Mouse (Mus musculus): ENCODE measurements around the gene Ccr6. TPM values are rescaled to one million over a fixed set of nuclear protein-coding genes. Genes with fewer than 3 reads are reported as not detected.

Gene Ccr6
- polyA plus RNA-seq, 1 experiment from 2014 or later: not detected

- Histone ChIP-seq H3K4me1 (ENCODE audit: control insufficient read depth, insufficient read depth, low read length) (no peaks in the 10 kb centered on the region), H3K27ac (ENCODE audit: low read depth, low read length) (no peak overlapping the region), H3K9ac (replicated peaks; ENCODE audit: low read depth, low read length) (no peak overlapping the region), H3K4me2 (ENCODE audit: low read depth, low read length) (no peak overlapping the region), H3K36me3 (ENCODE audit: control insufficient read depth, insufficient read depth, low read length) (no peaks in the 10 kb centered on the region), H3K9me3 (ENCODE audit: control insufficient read depth, low read length) (no peaks in the 10 kb centered on the region), H3K27me3 (ENCODE audit: control insufficient read depth, insufficient read depth, low read length) (no peaks in the 10 kb centered on the region), H3K4me3 (ENCODE audit: low read depth, low read length) (no peak overlapping the region)
- ATAC-seq (ENCODE audit: low read depth): no peak
- WGBS: 75% methylated on average over 4 of the region's 4 CpGs
These were observed 10.1 kb upstream of the Ccr6 start for GRCm38 (mm10) chr17:8225746-8226145.

DNA sequence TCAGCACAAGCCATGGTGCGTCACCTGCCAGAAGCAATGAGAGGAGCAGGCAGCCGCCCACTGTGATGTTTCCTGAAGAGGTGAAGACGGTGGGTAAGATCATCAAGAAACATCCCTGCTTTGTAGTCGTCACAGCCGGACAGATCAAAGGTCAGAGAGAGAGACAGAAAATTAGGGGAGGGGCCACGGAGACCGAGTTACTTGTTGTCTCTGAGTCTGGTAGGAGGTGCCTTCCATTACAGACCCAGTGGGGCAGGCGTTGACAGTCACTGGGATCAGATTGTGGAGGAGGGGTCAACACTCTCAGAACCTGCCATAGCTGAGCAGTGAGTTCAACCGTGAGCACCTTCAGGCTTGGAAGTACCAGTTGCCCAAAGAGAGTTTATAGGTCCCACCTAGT is 7.2 kb upstream of the Ccr6 start:
- Histone ChIP-seq H3K4me2 (ENCODE audit: low read depth, low read length) (no peak overlapping the region), H3K9me3 (ENCODE audit: control insufficient read depth, low read length) (no peaks in the 10 kb centered on the region), H3K4me1 (ENCODE audit: control insufficient read depth, insufficient read depth, low read length) (no peaks in the 10 kb centered on the region), H3K4me3 (ENCODE audit: low read depth, low read length) (no peak overlapping the region), H3K27me3 (ENCODE audit: control insufficient read depth, insufficient read depth, low read length) (no peaks in the 10 kb centered on the region), H3K36me3 (ENCODE audit: control insufficient read depth, insufficient read depth, low read length) (no peaks in the 10 kb centered on the region), H3K9ac (replicated peaks; ENCODE audit: low read depth, low read length) (no peak overlapping the region), H3K27ac (ENCODE audit: low read depth, low read length) (no peak overlapping the region)
- ATAC-seq (ENCODE audit: low read depth): no peak
- 40% methylated on average over 9 of the region's 9 CpGs for WGBS

- no peak for ATAC-seq (ENCODE audit: low read depth)
- 90% methylated on average over 3 of the region's 3 CpGs for WGBS
- Histone ChIP-seq H3K4me2 (ENCODE audit: low read depth, low read length) (no peak overlapping the region), H3K4me3 (ENCODE audit: low read depth, low read length) (no peak overlapping the region), H3K36me3 (ENCODE audit: control insufficient read depth, insufficient read depth, low read length) (no peaks in the 10 kb centered on the region), H3K9ac (replicated peaks; ENCODE audit: low read depth, low read length) (no peak overlapping the region), H3K27ac (ENCODE audit: low read depth, low read length) (no peak overlapping the region), H3K27me3 (ENCODE audit: control insufficient read depth, insufficient read depth, low read length) (no peaks in the 10 kb centered on the region), H3K4me1 (ENCODE audit: control insufficient read depth, insufficient read depth, low read length) (no peaks in the 10 kb centered on the region), H3K9me3 (ENCODE audit: control insufficient read depth, low read length) (no peaks in the 10 kb centered on the region)
These were observed 6.2 kb upstream of the Ccr6 start for GRCm38 (mm10) chr17:8229607-8230006.

DNA sequence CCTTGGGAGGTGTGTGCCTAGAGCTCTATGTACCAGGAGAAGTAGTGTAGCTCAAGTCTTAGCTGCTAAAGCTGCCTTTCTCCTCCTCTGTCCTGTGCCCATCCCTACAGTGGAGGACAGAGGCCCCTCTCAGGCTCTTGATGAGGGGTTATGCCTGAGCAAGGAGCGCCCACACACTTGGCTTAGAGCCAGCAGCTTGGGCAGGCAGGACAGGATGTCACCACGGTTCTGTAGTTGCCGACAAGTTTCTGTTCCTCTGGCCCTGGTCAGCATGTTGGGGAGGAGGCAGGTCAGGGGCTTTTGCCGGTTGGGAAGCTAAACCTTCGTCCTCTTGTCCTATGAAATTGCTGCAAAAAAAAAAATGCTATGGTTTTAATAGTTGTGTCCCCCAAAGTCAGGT is 3.8 kb upstream of the Ccr6 start:
- no peak for ATAC-seq (ENCODE audit: low read depth)
- Histone ChIP-seq H3K4me2 (ENCODE audit: low read depth, low read length) (no peak overlapping the region), H3K4me1 (ENCODE audit: control insufficient read depth, insufficient read depth, low read length) (no peaks in the 10 kb centered on the region), H3K9me3 (ENCODE audit: control insufficient read depth, low read length) (no peaks in the 10 kb centered on the region), H3K27me3 (ENCODE audit: control insufficient read depth, insufficient read depth, low read length) (no peaks in the 10 kb centered on the region), H3K27ac (ENCODE audit: low read depth, low read length) (no peak overlapping the region), H3K9ac (replicated peaks; ENCODE audit: low read depth, low read length) (no peak overlapping the region), H3K4me3 (ENCODE audit: low read depth, low read length) (no peak overlapping the region), H3K36me3 (ENCODE audit: control insufficient read depth, insufficient read depth, low read length) (no peaks in the 10 kb centered on the region)
- 79% methylated on average over 5 of the region's 5 CpGs for WGBS

DNA sequence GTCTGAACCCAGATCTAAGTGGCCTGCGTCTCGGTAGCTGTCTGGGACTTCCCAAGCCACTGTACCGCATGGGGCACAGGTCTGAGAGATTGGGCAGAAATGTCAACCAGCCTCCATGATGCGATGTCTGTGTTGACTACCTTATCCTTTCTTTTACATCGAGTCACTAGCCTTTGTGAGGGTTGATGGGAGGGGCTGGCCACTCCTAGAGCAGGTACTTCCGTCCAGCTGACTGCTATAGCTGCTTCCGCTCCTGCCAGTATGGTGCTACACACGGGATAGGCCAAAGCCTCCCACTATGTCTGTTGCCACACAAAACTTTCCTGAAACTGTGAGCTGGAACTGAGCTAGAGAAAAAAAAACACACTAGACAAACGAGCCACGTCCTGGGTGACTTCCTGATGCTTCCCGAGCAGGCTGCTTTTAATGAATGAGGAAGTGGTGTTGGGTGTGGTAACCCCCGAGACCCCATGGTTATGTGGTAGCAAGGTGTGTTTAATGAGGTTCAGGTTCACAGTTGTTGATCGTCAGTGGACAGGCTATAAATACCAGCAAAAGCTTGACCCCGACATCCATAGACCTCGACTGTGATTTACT is 2.1 kb upstream of the Ccr6 start:
- WGBS: 73% methylated on average over 15 of the region's 15 CpGs
- ATAC-seq (ENCODE audit: low read depth): no peak

GRCm38 (mm10) chr17:8234537-8234936 is 1.3 kb upstream of the Ccr6 start:
- ATAC-seq (ENCODE audit: low read depth): no peak
- H3K36me3 ChIP-seq (ENCODE audit: control insufficient read depth, insufficient read depth, low read length): no peaks in the 10 kb centered on the region
- WGBS: 88% methylated on average over 4 of the region's 4 CpGs

More for the DNA sequence above, 2.1 kb upstream of the Ccr6 start:
- no peak overlapping the region for H3K4me3 ChIP-seq (ENCODE audit: low read depth, low read length)
- H3K9ac ChIP-seq (replicated peaks; ENCODE audit: low read depth, low read length): no peak overlapping the region
- H3K36me3 ChIP-seq (ENCODE audit: control insufficient read depth, insufficient read depth, low read length): no peaks in the 10 kb centered on the region
- H3K4me2 ChIP-seq (ENCODE audit: low read depth, low read length): no peak overlapping the region
- H3K27ac ChIP-seq (ENCODE audit: low read depth, low read length): no peak overlapping the region
- H3K9me3 ChIP-seq (ENCODE audit: control insufficient read depth, low read length): no peaks in the 10 kb centered on the region
- H3K4me1 ChIP-seq (ENCODE audit: control insufficient read depth, insufficient read depth, low read length): no peaks in the 10 kb centered on the region
- no peaks in the 10 kb centered on the region for H3K27me3 ChIP-seq (ENCODE audit: control insufficient read depth, insufficient read depth, low read length)

GRCm38 (mm10) chr17:8238012-8238710 is 2.3 kb downstream of the Ccr6 start:
- H3K9me3 ChIP-seq (ENCODE audit: control insufficient read depth, low read length): no peaks in the 10 kb centered on the region
- H3K27ac ChIP-seq (ENCODE audit: low read depth, low read length): no peak overlapping the region
- no peak overlapping the region for H3K9ac ChIP-seq (replicated peaks; ENCODE audit: low read depth, low read length)
- no peak for ATAC-seq (ENCODE audit: low read depth)
- H3K4me1 ChIP-seq (ENCODE audit: control insufficient read depth, insufficient read depth, low read length): no peaks in the 10 kb centered on the region
- no peak overlapping the region for H3K4me3 ChIP-seq (ENCODE audit: low read depth, low read length)
- 84% methylated on average over 15 of the region's 15 CpGs for WGBS
- no peak overlapping the region for H3K4me2 ChIP-seq (ENCODE audit: low read depth, low read length)
- H3K36me3 ChIP-seq (ENCODE audit: control insufficient read depth, insufficient read depth, low read length): no peaks in the 10 kb centered on the region
- no peaks in the 10 kb centered on the region for H3K27me3 ChIP-seq (ENCODE audit: control insufficient read depth, insufficient read depth, low read length)

More at GRCm38 (mm10) chr17:8234537-8234936, 1.3 kb upstream of the Ccr6 start:
- H3K9me3 ChIP-seq (ENCODE audit: control insufficient read depth, low read length): no peaks in the 10 kb centered on the region
- no peak overlapping the region for H3K4me3 ChIP-seq (ENCODE audit: low read depth, low read length)
- H3K27ac ChIP-seq (ENCODE audit: low read depth, low read length): no peak overlapping the region
- H3K4me2 ChIP-seq (ENCODE audit: low read depth, low read length): no peak overlapping the region
- H3K9ac ChIP-seq (replicated peaks; ENCODE audit: low read depth, low read length): no peak overlapping the region
- H3K4me1 ChIP-seq (ENCODE audit: control insufficient read depth, insufficient read depth, low read length): no peaks in the 10 kb centered on the region
- no peaks in the 10 kb centered on the region for H3K27me3 ChIP-seq (ENCODE audit: control insufficient read depth, insufficient read depth, low read length)

GRCm38 (mm10) chr17:8239561-8239960 is 3.7 kb downstream of the Ccr6 start:
- Histone ChIP-seq H3K4me3 (ENCODE audit: low read depth, low read length) (no peak overlapping the region), H3K27me3 (ENCODE audit: control insufficient read depth, insufficient read depth, low read length) (no peaks in the 10 kb centered on the region), H3K4me2 (ENCODE audit: low read depth, low read length) (no peak overlapping the region), H3K9ac (replicated peaks; ENCODE audit: low read depth, low read length) (no peak overlapping the region), H3K36me3 (ENCODE audit: control insufficient read depth, insufficient read depth, low read length) (no peaks in the 10 kb centered on the region), H3K27ac (ENCODE audit: low read depth, low read length) (no peak overlapping the region), H3K4me1 (ENCODE audit: control insufficient read depth, insufficient read depth, low read length) (no peaks in the 10 kb centered on the region), H3K9me3 (ENCODE audit: control insufficient read depth, low read length) (no peaks in the 10 kb centered on the region)
- no peak for ATAC-seq (ENCODE audit: low read depth)
- 62% methylated on average over 3 of the region's 3 CpGs for WGBS

DNA sequence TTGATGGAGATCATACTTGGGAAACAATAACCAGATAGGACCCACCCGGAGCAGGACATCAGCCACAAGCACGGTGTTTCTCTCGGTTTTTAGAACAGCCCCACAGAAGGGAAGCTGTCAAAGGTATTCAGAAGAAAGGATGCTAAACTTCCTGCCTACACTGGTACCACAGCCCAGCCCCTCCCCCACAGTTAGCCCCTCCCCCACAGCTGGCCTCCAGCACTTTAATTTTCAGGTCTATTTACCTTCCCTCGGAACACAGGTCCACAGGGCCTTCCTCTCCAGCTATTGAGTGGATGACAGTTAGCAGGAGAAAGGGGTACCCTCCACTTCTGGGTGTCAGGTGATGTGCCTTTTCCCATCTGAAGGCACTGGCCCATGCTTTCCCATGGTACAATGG is 4.7 kb downstream of the Ccr6 start:
- WGBS: 72% methylated on average over 4 of the region's 4 CpGs
- H3K9ac ChIP-seq (replicated peaks; ENCODE audit: low read depth, low read length): no peak overlapping the region
- H3K4me2 ChIP-seq (ENCODE audit: low read depth, low read length): no peak overlapping the region
- no peaks in the 10 kb centered on the region for H3K9me3 ChIP-seq (ENCODE audit: control insufficient read depth, low read length)
- ATAC-seq (ENCODE audit: low read depth): no peak
- no peak overlapping the region for H3K4me3 ChIP-seq (ENCODE audit: low read depth, low read length)
- no peaks in the 10 kb centered on the region for H3K4me1 ChIP-seq (ENCODE audit: control insufficient read depth, insufficient read depth, low read length)
- no peak overlapping the region for H3K27ac ChIP-seq (ENCODE audit: low read depth, low read length)
- H3K27me3 ChIP-seq (ENCODE audit: control insufficient read depth, insufficient read depth, low read length): no peaks in the 10 kb centered on the region
- no peaks in the 10 kb centered on the region for H3K36me3 ChIP-seq (ENCODE audit: control insufficient read depth, insufficient read depth, low read length)

Measured in neural tube, embryonic 14.5 days (tissue).